Comparison of ENCODE assay signal across 8 mouse cellular contexts in the genomic region with DNA sequence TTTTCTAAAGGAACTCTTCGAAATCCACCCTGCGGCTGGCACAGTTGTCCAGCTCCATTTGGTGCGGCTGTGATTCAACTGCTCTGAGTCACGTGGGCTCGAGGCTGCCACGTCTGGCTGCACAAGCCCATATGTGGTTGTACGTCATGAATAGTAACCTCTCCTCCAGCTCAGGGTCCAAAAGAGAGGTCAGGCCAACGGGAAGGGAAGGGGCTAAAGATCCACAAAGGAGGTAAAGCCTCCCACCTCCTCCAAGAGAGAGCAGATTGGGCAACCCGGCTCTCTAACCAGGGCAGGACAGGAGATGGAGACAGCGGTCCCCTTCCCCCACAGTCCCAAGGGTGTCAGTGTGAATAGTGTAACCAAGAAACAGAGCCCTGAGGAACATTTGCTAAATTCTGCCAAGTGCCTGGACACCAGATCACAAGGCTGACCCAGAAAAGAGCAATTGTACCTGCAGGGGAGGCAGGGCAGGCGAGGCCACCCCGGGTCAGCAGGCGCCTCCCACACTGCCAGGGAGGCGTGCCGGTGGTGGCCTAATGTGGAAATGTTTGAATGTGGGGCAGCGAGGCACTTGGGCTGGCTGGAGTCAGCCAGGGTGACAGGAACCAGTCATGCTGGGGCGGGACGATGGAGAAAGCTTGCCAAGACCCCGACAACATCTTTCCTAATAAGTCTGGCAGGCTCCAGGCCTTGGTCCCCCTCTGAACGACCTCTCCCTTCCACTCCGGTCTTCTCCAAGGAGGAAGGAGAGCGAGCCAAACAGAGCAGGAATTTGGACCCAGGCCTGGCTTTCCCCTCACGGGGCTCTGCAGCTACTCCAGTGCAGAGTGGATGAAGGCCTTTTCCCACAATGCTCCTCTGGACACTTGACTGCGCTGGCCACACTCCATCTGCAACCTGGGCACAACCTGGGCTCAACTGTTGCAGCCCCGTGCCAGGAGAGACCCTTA.
DNase-seq lines count a peak whose midpoint lies in the region; ATAC-seq and TF ChIP-seq lines count a peak whose summit lies in the region.

No protein-coding gene starts in this region.

- no peaks in the 10 kb centered on the region for H3K9me3 ChIP-seq in forebrain, embryonic 14.5 days (replicated peaks; ENCODE audit: control insufficient read depth, low read length)
- H3K9me3 ChIP-seq in heart, embryonic 15.5 days (replicated peaks): no peaks in the 10 kb centered on the region
- no peaks in the 10 kb centered on the region for H3K9me3 ChIP-seq in liver, embryonic 13.5 days (replicated peaks)
- no peaks in the 10 kb centered on the region for H3K9me3 ChIP-seq in neural tube, embryonic 11.5 days (ENCODE audit: control insufficient read depth, low read length)

- H3K27ac ChIP-seq in thymus, adult 2 months (ENCODE audit: control insufficient read depth, insufficient read depth, low read length): no peak overlapping the region
- H3K27ac ChIP-seq in forebrain, embryonic 14.5 days (ENCODE audit: low read depth, low read length): peak overlapping the region; percentile 64
- H3K27ac ChIP-seq in heart, embryonic 15.5 days: peak overlapping the region; percentile 99
- peak overlapping the region; percentile 88 for H3K27ac ChIP-seq in liver, embryonic 13.5 days
- H3K27ac ChIP-seq in neural tube, embryonic 11.5 days (ENCODE audit: low read depth, low read length): peak overlapping the region; percentile 56; the same call in 1 of the 2 replicates
- H3K27ac ChIP-seq in testis, adult 2 months (ENCODE audit: control insufficient read depth, insufficient read depth, low read depth, low read length): peak overlapping the region; percentile 86

- peaks cover 3% of the 10 kb centered on the region; the same call in 1 of the 2 replicates for H3K4me1 ChIP-seq in thymus, adult 2 months (replicated peaks; ENCODE audit: control insufficient read depth, insufficient read depth, low read length)
- peaks cover 20% of the 10 kb centered on the region for H3K4me1 ChIP-seq in forebrain, embryonic 14.5 days (ENCODE audit: control insufficient read depth, insufficient read depth, low read length)
- peaks cover 27% of the 10 kb centered on the region for H3K4me1 ChIP-seq in heart, embryonic 15.5 days (replicated peaks)
- H3K4me1 ChIP-seq in liver, embryonic 13.5 days (replicated peaks): peaks cover 22% of the 10 kb centered on the region
- peaks cover 18% of the 10 kb centered on the region; the same call in 1 of the 2 replicates for H3K4me1 ChIP-seq in neural tube, embryonic 11.5 days (ENCODE audit: control insufficient read depth, insufficient read depth, low read length)
- peaks cover 10% of the 10 kb centered on the region for H3K4me1 ChIP-seq in testis, adult 2 months (ENCODE audit: control insufficient read depth, insufficient read depth, low read length)

- TF ChIP-seq POLR2A in thymus, adult 2 months (IDR thresholded peaks at IDR 0.05; ENCODE audit: control insufficient read depth, extremely low read depth, insufficient read depth, low read length, poor library complexity): no peak
- no peak for TF ChIP-seq POLR2A in testis, adult 2 months (IDR thresholded peaks at IDR 0.05; ENCODE audit: control insufficient read depth, low read depth, low read length)

- H3K36me3 ChIP-seq in thymus, adult 2 months (ENCODE audit: control insufficient read depth, insufficient read depth, low read length): no peaks in the 10 kb centered on the region
- H3K36me3 ChIP-seq in forebrain, embryonic 14.5 days (ENCODE audit: control insufficient read depth, insufficient read depth, low read length): no peaks in the 10 kb centered on the region
- no peaks in the 10 kb centered on the region for H3K36me3 ChIP-seq in heart, embryonic 15.5 days
- H3K36me3 ChIP-seq in liver, embryonic 13.5 days: no peaks in the 10 kb centered on the region
- no peaks in the 10 kb centered on the region for H3K36me3 ChIP-seq in neural tube, embryonic 11.5 days (ENCODE audit: control insufficient read depth, insufficient read depth, low read length)
- H3K36me3 ChIP-seq in testis, adult 2 months (ENCODE audit: control insufficient read depth, insufficient read depth, low read length): no peaks in the 10 kb centered on the region

- DNase-seq in thymus, adult 18-20 months: peak; percentile 21 to 32
- DNase-seq in thymus, adult 2 months: no peak
- DNase-seq in forebrain, embryonic 14.5 days (ENCODE audit: low spot score): peak; percentile 58
- peak; percentile 94 to 98 for DNase-seq in kidney, postnatal 25 days
- no peak for DNase-seq in liver, embryonic 13.5 days
- DNase-seq in neural tube, embryonic 11.5 days (ENCODE audit: low spot score): peak; percentile 54

- no peak overlapping the region for H3K4me2 ChIP-seq in forebrain, embryonic 14.5 days (ENCODE audit: low read length)
- H3K4me2 ChIP-seq in heart, embryonic 15.5 days: peak overlapping the region; percentile 41
- H3K4me2 ChIP-seq in liver, embryonic 13.5 days: no peak overlapping the region
- H3K4me2 ChIP-seq in neural tube, embryonic 11.5 days (ENCODE audit: low read depth): no peak overlapping the region

- WGBS in thymus, adult 2 months: 85% methylated on average over 25 of the region's 25 CpGs
- 39% methylated on average over 25 of the region's 25 CpGs for WGBS in forebrain, embryonic 14.5 days
- 26% methylated on average over 25 of the region's 25 CpGs for WGBS in heart, embryonic 15.5 days
- WGBS in liver, embryonic 13.5 days (ENCODE audit: insufficient replicate concordance): 54% methylated on average over 23 of the region's 25 CpGs
- WGBS in neural tube, embryonic 11.5 days: 32% methylated on average over 25 of the region's 25 CpGs

- TF ChIP-seq CTCF in thymus, adult 2 months (IDR thresholded peaks at IDR 0.05; ENCODE audit: borderline replicate concordance, control insufficient read depth, extremely low read depth, insufficient read depth, low read length, poor library complexity): no peak
- no peak for TF ChIP-seq CTCF in testis, adult 2 months (IDR thresholded peaks at IDR 0.05; ENCODE audit: control insufficient read depth, insufficient read depth, insufficient replicate concordance, low read depth, low read length)

- H3K27me3 ChIP-seq in thymus, adult 2 months (ENCODE audit: control insufficient read depth, insufficient read depth, low read length): no peaks in the 10 kb centered on the region
- no peaks in the 10 kb centered on the region for H3K27me3 ChIP-seq in forebrain, embryonic 14.5 days (replicated peaks; ENCODE audit: control insufficient read depth, insufficient read depth, low read length)
- no peaks in the 10 kb centered on the region for H3K27me3 ChIP-seq in heart, embryonic 15.5 days
- H3K27me3 ChIP-seq in liver, embryonic 13.5 days: no peaks in the 10 kb centered on the region
- no peaks in the 10 kb centered on the region for H3K27me3 ChIP-seq in neural tube, embryonic 11.5 days (ENCODE audit: control insufficient read depth, insufficient read depth, low read length)
- H3K27me3 ChIP-seq in testis, adult 2 months (ENCODE audit: control insufficient read depth, insufficient read depth, low read length): no peaks in the 10 kb centered on the region

- peak overlapping the region; percentile 29 for H3K9ac ChIP-seq in forebrain, embryonic 14.5 days (ENCODE audit: low read length)
- H3K9ac ChIP-seq in heart, embryonic 15.5 days: peak overlapping the region; percentile 39; the same call in 1 of the 2 replicates
- peak overlapping the region; percentile 33; the same call in 1 of the 2 replicates for H3K9ac ChIP-seq in liver, embryonic 13.5 days
- no peak overlapping the region for H3K9ac ChIP-seq in neural tube, embryonic 11.5 days (ENCODE audit: low read length)

- no peak overlapping the region for H3K4me3 ChIP-seq in thymus, adult 2 months (ENCODE audit: control insufficient read depth, insufficient read depth, low read length)
- H3K4me3 ChIP-seq in forebrain, embryonic 14.5 days (ENCODE audit: low read depth, low read length): no peak overlapping the region
- H3K4me3 ChIP-seq in heart, embryonic 15.5 days: 0 out of 2 replicates have a peak overlapping the region, but pooled peaks have one; percentile 3
- no peak overlapping the region for H3K4me3 ChIP-seq in liver, embryonic 13.5 days (replicated peaks)
- no peak overlapping the region for H3K4me3 ChIP-seq in neural tube, embryonic 11.5 days (ENCODE audit: low read depth, low read length)
- no peak overlapping the region for H3K4me3 ChIP-seq in testis, adult 2 months (ENCODE audit: control insufficient read depth, low read depth, low read length)

- peak; percentile 49 for ATAC-seq in forebrain, embryonic 14.5 days
- ATAC-seq in heart, embryonic 15.5 days (replicated peaks; ENCODE audit: insufficient number of reproducible peaks, insufficient read depth, low FRiP score, low read depth): peak; percentile 87
- ATAC-seq in liver, embryonic 13.5 days (ENCODE audit: low read depth): peak; percentile 37
- peak; percentile 58 for ATAC-seq in neural tube, embryonic 11.5 days (ENCODE audit: insufficient read depth, low FRiP score, low TSS enrichment)

Comparison
In these comparisons a context has a peak if more than half of its experiments do, and no peak if none do; other contexts are left out.
1. DNase-seq: peak in thymus, adult 18-20 months (2 of 2), forebrain, embryonic 14.5 days (single experiment), kidney, postnatal 25 days (2 of 2) and neural tube, embryonic 11.5 days (single experiment); none in thymus, adult 2 months (single experiment) and liver, embryonic 13.5 days (single experiment).
2. ATAC-seq: peak in every context shown above with its lines; median percentile 87 in heart, embryonic 15.5 days; 58 in neural tube, embryonic 11.5 days; 49 in forebrain, embryonic 14.5 days; 37 in liver, embryonic 13.5 days.